Mouse (Mus musculus): ENCODE results near the gene Arhgap15. TPM values are rescaled to one million over a fixed set of nuclear protein-coding genes. Genes with fewer than 3 reads are reported as not detected.

Arhgap15 gene
- polyA plus RNA-seq, 1 experiment from 2014 or later = 1.4 TPM

DNA sequence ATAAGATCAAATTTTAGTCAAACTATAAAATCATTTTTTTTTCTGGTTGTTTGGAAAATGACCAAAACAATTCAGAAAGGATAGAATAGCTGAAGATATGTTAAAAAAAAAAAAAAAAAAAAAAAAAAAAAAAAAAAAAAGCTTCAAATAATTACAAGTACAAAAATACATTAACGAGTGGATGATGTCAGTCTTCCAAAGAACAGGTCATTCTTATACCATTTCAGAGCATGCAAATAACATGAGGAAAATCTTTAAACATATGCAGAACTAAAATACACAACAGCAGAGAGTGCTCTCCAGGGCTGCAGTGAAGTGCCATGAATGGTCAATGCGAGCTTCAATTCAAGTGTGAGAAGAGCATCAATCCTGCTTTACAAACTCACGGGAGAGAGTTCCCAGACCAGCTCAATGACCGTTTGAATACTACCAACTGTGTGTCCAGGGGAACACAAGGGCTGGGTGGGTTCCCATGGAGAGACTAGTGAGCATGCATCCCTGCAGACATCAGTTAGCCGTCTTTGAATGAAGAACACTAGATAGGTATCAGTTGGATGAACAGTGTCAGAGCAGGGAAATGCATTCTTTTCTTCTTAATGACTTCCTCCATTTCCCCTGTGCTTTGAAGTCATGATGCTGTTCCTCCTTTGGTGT, 337.9 kb downstream of the Arhgap15 start:
- no peaks in the 10 kb centered on the region for H3K27me3 ChIP-seq
- no peak overlapping the region for H3K4me2 ChIP-seq
- 61% methylated on average over 5 of the region's 5 CpGs for WGBS
- H3K36me3 ChIP-seq = no peaks in the 10 kb centered on the region
- no peak for ATAC-seq (replicated peaks; ENCODE audit: insufficient number of reproducible peaks, insufficient read depth, low FRiP score, low read depth)
- H3K9ac ChIP-seq = no peak overlapping the region
- no peaks in the 10 kb centered on the region for H3K4me1 ChIP-seq (replicated peaks)
- no peak overlapping the region for H3K4me3 ChIP-seq
- H3K27ac ChIP-seq = no peak overlapping the region
- H3K9me3 ChIP-seq (replicated peaks) = no peaks in the 10 kb centered on the region

GRCm38 (mm10) chr2:44098552-44098951, 349.9 kb downstream of the Arhgap15 start:
- Histone ChIP-seq H3K27me3 (no peaks in the 10 kb centered on the region), H3K4me2 (no peak overlapping the region), H3K4me3 (no peak overlapping the region), H3K9ac (no peak overlapping the region), H3K27ac (no peak overlapping the region), H3K4me1 (replicated peaks) (no peaks in the 10 kb centered on the region), H3K9me3 (replicated peaks) (0 out of 2 replicates have a peak, but pooled peaks cover 4% of the 10 kb centered on the region), H3K36me3 (no peaks in the 10 kb centered on the region)
- ATAC-seq (replicated peaks; ENCODE audit: insufficient number of reproducible peaks, insufficient read depth, low FRiP score, low read depth) = no peak
- 78% methylated on average over 4 of the region's 4 CpGs for WGBS

- ATAC-seq (replicated peaks; ENCODE audit: insufficient number of reproducible peaks, insufficient read depth, low FRiP score, low read depth) = no peak
- Histone ChIP-seq H3K9me3 (replicated peaks) (no peaks in the 10 kb centered on the region), H3K4me2 (no peak overlapping the region), H3K36me3 (no peaks in the 10 kb centered on the region), H3K9ac (no peak overlapping the region), H3K4me1 (replicated peaks) (peaks cover 8% of the 10 kb centered on the region; the same call in 1 of the 2 replicates), H3K4me3 (no peak overlapping the region), H3K27me3 (no peaks in the 10 kb centered on the region), H3K27ac (no peak overlapping the region)
- WGBS = 86% methylated on average over 6 of the region's 6 CpGs
These were observed 353.7 kb downstream of the Arhgap15 start for GRCm38 (mm10) chr2:44102351-44102750.

GRCm38 (mm10) chr2:44103321-44103720, 354.7 kb downstream of the Arhgap15 start:
- 73% methylated on average over 8 of the region's 8 CpGs for WGBS
- H3K4me1 ChIP-seq (replicated peaks) = peaks cover 8% of the 10 kb centered on the region; the same call in 1 of the 2 replicates
- no peak for ATAC-seq (replicated peaks; ENCODE audit: insufficient number of reproducible peaks, insufficient read depth, low FRiP score, low read depth)
- H3K9me3 ChIP-seq (replicated peaks) = no peaks in the 10 kb centered on the region
- no peak overlapping the region for H3K27ac ChIP-seq
- no peaks in the 10 kb centered on the region for H3K36me3 ChIP-seq
- H3K9ac ChIP-seq = no peak overlapping the region
- no peak overlapping the region for H3K4me2 ChIP-seq
- no peak overlapping the region for H3K4me3 ChIP-seq
- no peaks in the 10 kb centered on the region for H3K27me3 ChIP-seq

GRCm38 (mm10) chr2:44103742-44104141, 355.1 kb downstream of the Arhgap15 start:
- 75% methylated on average over 5 of the region's 5 CpGs for WGBS
- peaks cover 8% of the 10 kb centered on the region; the same call in 1 of the 2 replicates for H3K4me1 ChIP-seq (replicated peaks)

GRCm38 (mm10) chr2:44104282-44105197, 355.9 kb downstream of the Arhgap15 start:
- no peak overlapping the region for H3K4me3 ChIP-seq
- H3K9ac ChIP-seq = no peak overlapping the region
- no peaks in the 10 kb centered on the region for H3K9me3 ChIP-seq (replicated peaks)
- peaks cover 8% of the 10 kb centered on the region; the same call in 1 of the 2 replicates for H3K4me1 ChIP-seq (replicated peaks)
- H3K27ac ChIP-seq = peak overlapping the region; percentile 67
- ATAC-seq (replicated peaks; ENCODE audit: insufficient number of reproducible peaks, insufficient read depth, low FRiP score, low read depth) = peak; percentile 67
- no peaks in the 10 kb centered on the region for H3K27me3 ChIP-seq
- 48% methylated on average over 22 of the region's 22 CpGs for WGBS
- no peaks in the 10 kb centered on the region for H3K36me3 ChIP-seq
- peak overlapping the region; percentile 1; the same call in 1 of the 2 replicates for H3K4me2 ChIP-seq

More at GRCm38 (mm10) chr2:44103742-44104141, 355.1 kb downstream of the Arhgap15 start:
- Histone ChIP-seq H3K9me3 (replicated peaks) (no peaks in the 10 kb centered on the region), H3K9ac (no peak overlapping the region), H3K4me2 (no peak overlapping the region), H3K27me3 (no peaks in the 10 kb centered on the region), H3K27ac (peak overlapping the region; percentile 67; the same call in 1 of the 2 replicates), H3K36me3 (no peaks in the 10 kb centered on the region), H3K4me3 (no peak overlapping the region)
- no peak for ATAC-seq (replicated peaks; ENCODE audit: insufficient number of reproducible peaks, insufficient read depth, low FRiP score, low read depth)

- peak overlapping the region; percentile 1; the same call in 1 of the 2 replicates for H3K4me2 ChIP-seq
- H3K27me3 ChIP-seq = no peaks in the 10 kb centered on the region
- H3K9me3 ChIP-seq (replicated peaks) = no peaks in the 10 kb centered on the region
- peaks cover 8% of the 10 kb centered on the region; the same call in 1 of the 2 replicates for H3K4me1 ChIP-seq (replicated peaks)
- no peak overlapping the region for H3K4me3 ChIP-seq
- H3K9ac ChIP-seq = no peak overlapping the region
- H3K27ac ChIP-seq = peak overlapping the region; percentile 67
- no peak for ATAC-seq (replicated peaks; ENCODE audit: insufficient number of reproducible peaks, insufficient read depth, low FRiP score, low read depth)
- WGBS = 56% methylated on average over 8 of the region's 8 CpGs
- no peaks in the 10 kb centered on the region for H3K36me3 ChIP-seq
These were observed 356.6 kb downstream of the Arhgap15 start for GRCm38 (mm10) chr2:44105198-44105555.

- Histone ChIP-seq H3K9ac (no peak overlapping the region), H3K4me1 (replicated peaks) (peaks cover 8% of the 10 kb centered on the region; the same call in 1 of the 2 replicates), H3K27me3 (no peaks in the 10 kb centered on the region), H3K4me3 (no peak overlapping the region), H3K36me3 (no peaks in the 10 kb centered on the region), H3K9me3 (replicated peaks) (no peaks in the 10 kb centered on the region), H3K4me2 (no peak overlapping the region), H3K27ac (no peak overlapping the region)
- no peak for ATAC-seq (replicated peaks; ENCODE audit: insufficient number of reproducible peaks, insufficient read depth, low FRiP score, low read depth)
- 79% methylated on average over 8 of the region's 8 CpGs for WGBS
These were observed 357.7 kb downstream of the Arhgap15 start for GRCm38 (mm10) chr2:44106359-44106758.

DNA sequence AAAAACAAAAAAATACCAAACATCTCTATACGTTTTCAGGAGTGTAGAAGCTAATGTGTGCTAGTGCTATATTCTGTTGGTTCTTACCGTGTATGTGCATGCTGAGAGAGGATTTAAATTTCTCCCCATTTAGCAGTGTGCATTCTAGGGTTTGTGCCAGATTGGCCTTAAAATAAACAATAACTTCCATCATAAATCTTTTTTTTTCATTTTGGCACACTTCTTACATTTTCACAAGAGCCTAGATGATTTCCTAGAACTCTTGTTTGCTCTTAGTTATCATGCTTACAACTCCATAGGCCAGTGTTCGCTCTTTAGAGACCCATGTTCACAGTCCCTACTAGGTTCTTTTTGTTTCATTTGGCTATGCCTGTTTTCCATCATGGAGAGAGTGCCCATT, 362.7 kb downstream of the Arhgap15 start:
- no peak for ATAC-seq (replicated peaks; ENCODE audit: insufficient number of reproducible peaks, insufficient read depth, low FRiP score, low read depth)
- Histone ChIP-seq H3K9me3 (replicated peaks) (no peaks in the 10 kb centered on the region), H3K4me2 (no peak overlapping the region), H3K36me3 (no peaks in the 10 kb centered on the region), H3K4me1 (replicated peaks) (no peaks in the 10 kb centered on the region), H3K4me3 (no peak overlapping the region), H3K9ac (no peak overlapping the region), H3K27me3 (no peaks in the 10 kb centered on the region), H3K27ac (no peak overlapping the region)
- WGBS = 81% methylated on average over 3 of the region's 3 CpGs

DNA sequence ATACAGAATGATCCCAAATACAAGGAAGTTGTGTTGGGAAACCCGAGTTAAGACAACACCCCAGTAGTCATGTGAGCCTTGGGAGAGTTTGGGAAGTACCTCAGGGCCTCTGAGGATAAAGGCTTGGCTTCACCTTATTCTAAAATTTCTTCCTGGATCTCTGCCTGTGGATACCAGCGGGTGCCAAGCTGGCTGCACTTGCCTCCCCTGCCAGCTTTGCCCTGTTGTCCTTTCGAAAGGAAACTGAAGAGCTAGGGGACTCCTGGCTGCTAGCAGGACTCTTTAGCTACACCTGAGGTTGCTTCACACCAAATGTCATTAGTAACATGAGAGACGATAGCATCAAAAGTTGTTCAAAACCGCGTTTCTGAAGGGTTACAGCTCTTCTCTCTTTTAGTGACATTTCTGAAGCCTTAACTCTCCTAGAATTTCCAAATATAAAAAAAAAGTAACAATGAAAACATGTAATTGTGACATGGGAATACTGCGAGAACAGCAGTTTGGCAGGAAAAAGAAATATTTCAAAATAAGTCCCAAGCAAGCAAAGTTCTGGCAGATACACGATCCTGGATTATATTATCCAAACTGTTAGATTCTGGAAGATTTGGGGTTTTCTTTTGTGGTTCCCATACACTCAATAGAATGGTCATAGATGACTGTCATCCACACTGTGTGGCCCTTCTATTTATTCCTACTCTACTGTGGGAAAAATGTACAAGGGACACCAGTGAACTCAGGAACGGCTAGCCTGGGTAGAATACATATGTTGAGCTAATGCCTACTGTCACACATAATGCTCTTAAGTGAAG, 364.6 kb downstream of the Arhgap15 start:
- H3K9ac ChIP-seq = no peak overlapping the region
- peak overlapping the region; percentile 40 for H3K27ac ChIP-seq
- 68% methylated on average over 9 of the region's 9 CpGs for WGBS
- ATAC-seq (replicated peaks; ENCODE audit: insufficient number of reproducible peaks, insufficient read depth, low FRiP score, low read depth) = no peak
- H3K4me3 ChIP-seq = no peak overlapping the region
- no peaks in the 10 kb centered on the region for H3K4me1 ChIP-seq (replicated peaks)
- no peaks in the 10 kb centered on the region for H3K9me3 ChIP-seq (replicated peaks)
- H3K27me3 ChIP-seq = no peaks in the 10 kb centered on the region
- H3K36me3 ChIP-seq = no peaks in the 10 kb centered on the region
- no peak overlapping the region for H3K4me2 ChIP-seq

GRCm38 (mm10) chr2:44114296-44114695, 365.7 kb downstream of the Arhgap15 start:
- no peaks in the 10 kb centered on the region for H3K4me1 ChIP-seq (replicated peaks)
- 61% methylated on average over 2 of the region's 2 CpGs for WGBS
- no peaks in the 10 kb centered on the region for H3K9me3 ChIP-seq (replicated peaks)
- no peak overlapping the region for H3K27ac ChIP-seq
- H3K9ac ChIP-seq = no peak overlapping the region
- H3K4me2 ChIP-seq = no peak overlapping the region
- no peaks in the 10 kb centered on the region for H3K27me3 ChIP-seq
- H3K4me3 ChIP-seq = no peak overlapping the region
- no peak for ATAC-seq (replicated peaks; ENCODE audit: insufficient number of reproducible peaks, insufficient read depth, low FRiP score, low read depth)
- H3K36me3 ChIP-seq = no peaks in the 10 kb centered on the region

Data from heart, embryonic 15.5 days (tissue).